19 mouse cellular contexts compared by ENCODE assay signal in genomic region chr9:84130338-84130737, GRCm38 (mm10).
A peak's percentile ranks its signal among the peaks of the same experiment; 100 is the strongest.
DNase-seq lines count a peak whose midpoint lies in the region; ATAC-seq and TF ChIP-seq lines count a peak whose summit lies in the region.
"Had no signal": no experiment of that assay in that cellular context is flagged by ENCODE, and none has a peak within 500 bp of the region (broad histone marks: within the 10 kb centered on the region; RNA-seq: fewer than 3 reads in every experiment).

No protein-coding gene starts in this region.

- TF ChIP-seq POLR2A in CH12.LX (IDR thresholded peaks at IDR 0.05; ENCODE audit: low read depth, low read length): no peak

- peak overlapping the region; percentile 47 for H3K4me3 ChIP-seq in megakaryocyte, embryonic 14.5 days (replicated peaks)
- no peak overlapping the region for H3K4me3 ChIP-seq in CH12.LX (replicated peaks in 1 of 3; ENCODE audit: low read depth in 2 of 3, low read length in 2 of 3, poor library complexity in 1 of 3)

- H3K27me3 ChIP-seq in megakaryocyte, embryonic 14.5 days (replicated peaks): no peaks in the 10 kb centered on the region
- no peaks in the 10 kb centered on the region for H3K27me3 ChIP-seq in CH12.LX (replicated peaks)
- H3K27me3 ChIP-seq: Patski had no signal

- no peak for TF ChIP-seq CTCF in CH12.LX (conservative IDR thresholded peaks at IDR 0.05 in 1 of 2, IDR thresholded peaks at IDR 0.05 in 1 of 2; ENCODE audit: low read depth in 2 of 2, low read length in 2 of 2)

- H3K9me3 ChIP-seq in megakaryocyte, embryonic 14.5 days: peaks cover 24% of the 10 kb centered on the region
- H3K9me3 ChIP-seq in CH12.LX (replicated peaks; ENCODE audit: low read length): no peaks in the 10 kb centered on the region
- H3K9me3 ChIP-seq: G1E had no signal

- H3K79me2 ChIP-seq in CH12.LX (replicated peaks; ENCODE audit: control insufficient read depth, extremely low read depth, insufficient read depth, poor library complexity, severe bottlenecking): no peaks in the 10 kb centered on the region

- H3K4me2 ChIP-seq in CH12.LX (ENCODE audit: insufficient read depth, low read depth, poor library complexity, severe bottlenecking): peak overlapping the region; percentile 32; the same call in 1 of the 2 replicates

- no peak overlapping the region for H3K9ac ChIP-seq in CH12.LX (ENCODE audit: insufficient read depth, low read depth)

- no peak overlapping the region for H3K27ac ChIP-seq in CH12.LX (ENCODE audit: insufficient read depth, low read depth)

- no peak for TF ChIP-seq RAD21 in CH12.LX (IDR thresholded peaks at IDR 0.05; ENCODE audit: low read depth, low read length)

- TF ChIP-seq EP300 in CH12.LX (IDR thresholded peaks at IDR 0.05; ENCODE audit: low read length): no peak

- no peaks in the 10 kb centered on the region for H3K36me3 ChIP-seq in megakaryocyte, embryonic 14.5 days (replicated peaks; ENCODE audit: low read length)
- no peaks in the 10 kb centered on the region for H3K36me3 ChIP-seq in CH12.LX (replicated peaks in 1 of 2; ENCODE audit: control insufficient read depth in 1 of 2, insufficient read depth in 1 of 2, low read length in 1 of 2)
- H3K36me3 ChIP-seq: G1E had no signal

- ATAC-seq in megakaryocyte, adult 5-6 weeks (ENCODE audit: poor library complexity, severe bottlenecking): no peak
- ATAC-seq: activated CD4-positive, CD25-positive, alpha-beta regulatory T cell, adult 4 months; CD4-positive, CD25-positive, alpha-beta regulatory T cell, adult 4 months; Patski had no signal

- DNase-seq in CH12.LX (ENCODE audit: extremely low read depth): no peak
- DNase-seq in adrenal gland, adult 8-10 months: no peak
- DNase-seq: adrenal gland, adult 2 months; adrenal gland, postnatal 10 days; adrenal gland, postnatal 14 days; adrenal gland, postnatal 25 days; adrenal gland, postnatal 36 days; B cell, adult 2 months; cerebellum, adult 11 months; cerebellum, adult 11-12 months; cerebellum, adult 18-20 months; cerebellum, adult 2 months; cerebellum, adult 8-10 months had no signal

- H3K4me1 ChIP-seq in megakaryocyte, embryonic 14.5 days: no peaks in the 10 kb centered on the region
- H3K4me1 ChIP-seq in CH12.LX (ENCODE audit: control insufficient read depth in 1 of 2, insufficient read depth in 2 of 2): peaks cover 8 to 11% of the 10 kb centered on the region in 2 experiments

- in situ Hi-C loops in CH12.LX (cut with MboI; ENCODE audit: low pct_ligation_motif_present, low pct_unique_long_range_greater_than_20kb, low sequenced_read_pairs): no loop called here

- dilution Hi-C loops in CH12.LX (cut with MboI; ENCODE audit: extremely low pct_ligation_motif_present, extremely low pct_unique_long_range_greater_than_20kb, low sequenced_read_pairs): no loop called here

TF ChIP-seq in CH12.LX, 34 proteins besides CTCF, POLR2A, EP300 and RAD21:
- TF ChIP-seq ZC3H11A (IDR thresholded peaks at IDR 0.05; ENCODE audit: low read depth, low read length): no peak
- peak; percentile 91 for TF ChIP-seq BHLHE40 (IDR thresholded peaks at IDR 0.05; ENCODE audit: low read depth, low read length)
- no peak for TF ChIP-seq USF2 (conservative IDR thresholded peaks at IDR 0.05; ENCODE audit: low read depth, low read length)
- TF ChIP-seq MAFK (IDR thresholded peaks at IDR 0.05; ENCODE audit: insufficient replicate concordance, low read length): no peak
- TF ChIP-seq MYC (IDR thresholded peaks at IDR 0.05; ENCODE audit: low read depth, low read length): peak; percentile 21; the same call in 1 of the 2 replicates
- no peak for TF ChIP-seq TBP (conservative IDR thresholded peaks at IDR 0.05; ENCODE audit: low read depth, low read length)
- TF ChIP-seq KAT2A (IDR thresholded peaks at IDR 0.05; ENCODE audit: insufficient replicate concordance, low read length): no peak
